Mouse (Mus musculus) limb, embryonic 14.5 days (tissue): ENCODE measurements around the gene Arhgap11a. TPM values are rescaled to one million over a fixed set of nuclear protein-coding genes. Genes with fewer than 3 reads are reported as not detected.
A peak's percentile ranks its signal among the peaks of the same experiment; 100 is the strongest.

Experiments
- ATAC-seq: fragments of 200-750 bp; cut with Nextera tagmentation; 2 replicates; pipeline ENCODE4 v1.8.0; 2017; ENCODE audit warnings: low read depth, moderate number of reproducible peaks, moderate TSS enrichment; ENCODE audit not compliant: low FRiP score
- DNase-seq: peaks from one replicate; pipeline ENCODE4 v3.0.0-alpha.2; 2015; ENCODE audit warnings: low spot score
- H3K27ac ChIP-seq: fragments of 300-500 bp; sonication (generic); replicated peaks from 2 replicates; pipeline ENCODE4 v1.5.1; 2014; ENCODE audit warnings: low read depth, mild to moderate bottlenecking, low read length, moderate library complexity, mixed read lengths
- H3K27me3 ChIP-seq: fragments of 300-500 bp; sonication (generic); 2 replicates; pipeline ENCODE4 v1.6.1; 2014; ENCODE audit warnings: low read length, mixed read lengths; ENCODE audit not compliant: control insufficient read depth, insufficient read depth
- H3K36me3 ChIP-seq: fragments of 300-500 bp; sonication (generic); 2 replicates; pipeline ENCODE4 v1.6.1; 2014; ENCODE audit warnings: mild to moderate bottlenecking, low read length, moderate library complexity, mixed read lengths; ENCODE audit not compliant: control insufficient read depth, insufficient read depth
- H3K4me1 ChIP-seq: fragments of 300-500 bp; sonication (generic); 2 replicates; pipeline ENCODE4 v1.6.1; 2014; ENCODE audit warnings: antibody characterized with exemption, low read length, mixed read lengths; ENCODE audit not compliant: control insufficient read depth, insufficient read depth
- H3K4me2 ChIP-seq: fragments of 300-500 bp; sonication (generic); replicated peaks from 2 replicates; pipeline ENCODE4 v1.6.1; 2014; ENCODE audit warnings: low read depth, mild to moderate bottlenecking, low read length, moderate library complexity; ENCODE audit not compliant: severe bottlenecking
- H3K4me3 ChIP-seq: fragments of 300-500 bp; sonication (generic); replicated peaks from 2 replicates; pipeline ENCODE4 v1.5.1; 2014; ENCODE audit warnings: low read length
- H3K9ac ChIP-seq: fragments of 300-500 bp; sonication (generic); 2 replicates; pipeline ENCODE4 v1.6.1; 2014; ENCODE audit warnings: mild to moderate bottlenecking, low read depth, low read length, moderate library complexity; ENCODE audit not compliant: severe bottlenecking
- H3K9me3 ChIP-seq: fragments of 300-500 bp; sonication (generic); 2 replicates; pipeline ENCODE4 v1.6.1; 2016; ENCODE audit warnings: low read length; ENCODE audit not compliant: control insufficient read depth
- POLR2A ChIP-seq: fragments of 200-500 bp; IDR thresholded peaks from 2 replicates; pipeline ENCODE4 v1.8.0; 2012; ENCODE audit warnings: inconsistent platforms, mild to moderate bottlenecking, moderate library complexity, borderline replicate concordance; ENCODE audit not compliant: insufficient read depth, insufficient read length; ENCODE audit errors: extremely low read depth
- WGBS: fragments of 180-500 bp; shearing (Covaris S2); extraction: QIAGEN DNeasy Blood & Tissue Kit; methylation state at CpG from one replicate; pipeline ENCODE4 v1.1.7; 2014; 5-methylcytosine and 5-hydroxymethylcytosine counted together
- polyA plus RNA-seq, 2 experiments: library from polyadenylated mRNA; depleted of rRNA in 1 of 2; stranded (reverse) in 1 of 2; unstranded in 1 of 2; fragments of >200 nt; fragmentation: Nextera tagmentation in 1 of 2; extraction: Ambion mirVana in 1 of 2; gene quantifications; 2 replicates each; pipeline versions ENCODE4 v1.2.1 to v1.2.3; 2012 to 2014

Arhgap11a gene
- polyA plus RNA-seq, 2 experiments: 4.2 to 23.5 TPM

- H3K4me3 ChIP-seq: no peak overlapping the region
- no peak for TF ChIP-seq POLR2A
- H3K4me1 ChIP-seq: no peaks in the 10 kb centered on the region
- ATAC-seq (no peak), DNase-seq (no peak)
- no peaks in the 10 kb centered on the region for H3K36me3 ChIP-seq
- 64% methylated on average over 14 of the region's 14 CpGs for WGBS
- no peaks in the 10 kb centered on the region for H3K9me3 ChIP-seq
- no peak overlapping the region for H3K4me2 ChIP-seq
- H3K27me3 ChIP-seq: no peaks in the 10 kb centered on the region
- no peak overlapping the region for H3K9ac ChIP-seq
- H3K27ac ChIP-seq: no peak overlapping the region
Observed at GRCm38 (mm10) chr2:113817681-113818606, 30.5 kb downstream of the Arhgap11a start.

GRCm38 (mm10) chr2:113807640-113808039 lies 40.8 kb downstream of the Arhgap11a start:
- H3K27ac ChIP-seq: no peak overlapping the region
- H3K27me3 ChIP-seq: no peaks in the 10 kb centered on the region
- WGBS: 17% methylated on average over 9 of the region's 9 CpGs
- no peaks in the 10 kb centered on the region for H3K4me1 ChIP-seq
- H3K9ac ChIP-seq: no peak overlapping the region
- H3K9me3 ChIP-seq: no peaks in the 10 kb centered on the region
- H3K36me3 ChIP-seq: no peaks in the 10 kb centered on the region
- no peak for TF ChIP-seq POLR2A
- no peak overlapping the region for H3K4me3 ChIP-seq
- 0 out of 2 replicates have a peak, but pooled peaks have one; percentile 26 for ATAC-seq
- H3K4me2 ChIP-seq: no peak overlapping the region
- peak; percentile 62 for DNase-seq

DNA sequence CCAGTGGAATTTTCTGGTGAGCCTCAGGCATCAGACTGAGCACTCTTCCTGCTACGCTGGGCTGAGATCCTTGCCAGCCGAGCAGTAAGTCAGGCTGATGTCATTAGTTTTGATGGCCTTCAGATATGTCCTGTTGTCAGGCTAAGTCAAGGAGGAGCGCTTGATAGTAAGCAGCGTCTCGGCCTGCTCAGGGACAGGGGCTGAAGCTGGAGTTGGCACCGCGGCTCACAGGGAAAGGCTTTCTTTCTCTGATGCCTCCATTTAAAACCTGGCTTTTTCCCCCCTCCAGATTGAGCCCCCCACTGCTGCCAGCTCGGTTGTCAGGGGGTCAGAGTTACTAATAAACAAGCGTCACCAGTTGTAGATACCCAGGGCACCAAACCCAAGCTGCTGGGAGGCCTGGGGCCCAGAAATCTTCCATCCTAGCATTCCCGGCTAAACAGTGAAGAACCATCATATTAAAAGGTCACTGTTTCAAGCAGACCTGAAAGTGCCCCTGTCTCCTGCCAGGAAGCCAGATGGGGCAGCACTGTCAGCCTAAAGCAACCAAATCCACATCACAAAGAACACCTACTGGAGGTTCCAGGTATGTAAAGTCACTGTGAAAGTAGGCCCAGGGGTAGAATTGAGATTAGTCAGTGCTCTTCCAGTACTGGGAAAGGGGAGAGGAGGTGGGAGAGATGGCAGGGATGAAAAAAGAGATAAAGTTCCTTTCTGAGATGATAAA lies 41.4 kb downstream of the Arhgap11a start:
- no peaks in the 10 kb centered on the region for H3K36me3 ChIP-seq
- H3K4me3 ChIP-seq: no peak overlapping the region
- no peaks in the 10 kb centered on the region for H3K9me3 ChIP-seq
- ATAC-seq: no peak
- DNase-seq: no peak
- no peak overlapping the region for H3K9ac ChIP-seq
- H3K4me1 ChIP-seq: no peaks in the 10 kb centered on the region
- H3K27me3 ChIP-seq: no peaks in the 10 kb centered on the region
- H3K4me2 ChIP-seq: no peak overlapping the region
- H3K27ac ChIP-seq: no peak overlapping the region
- 64% methylated on average over 10 of the region's 10 CpGs for WGBS
- no peak for TF ChIP-seq POLR2A

DNA sequence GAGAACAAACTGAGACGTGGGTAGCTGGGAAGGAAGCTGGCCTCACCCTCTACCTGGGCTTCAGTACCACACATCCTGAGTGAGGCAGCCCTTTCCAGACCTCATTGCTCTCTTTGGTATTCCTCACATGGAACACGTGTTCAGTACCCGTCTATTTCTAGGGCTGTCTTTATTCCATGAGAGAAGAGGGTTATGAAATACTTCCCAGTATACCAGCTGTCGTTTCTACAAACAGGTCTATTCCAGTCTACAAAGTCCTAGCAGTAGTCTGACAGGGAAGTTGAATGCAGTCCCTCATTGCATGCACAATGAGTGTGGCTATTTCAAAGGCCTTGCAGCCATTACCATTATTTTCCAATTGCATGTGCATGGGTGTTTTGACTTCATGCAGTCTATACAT lies 42.7 kb downstream of the Arhgap11a start:
- no peaks in the 10 kb centered on the region for H3K9me3 ChIP-seq

GRCm38 (mm10) chr2:113803753-113804152 lies 44.7 kb downstream of the Arhgap11a start:
- Histone ChIP-seq H3K4me1 (no peaks in the 10 kb centered on the region), H3K9ac (no peak overlapping the region), H3K9me3 (no peaks in the 10 kb centered on the region), H3K27me3 (no peaks in the 10 kb centered on the region), H3K36me3 (no peaks in the 10 kb centered on the region), H3K4me2 (no peak overlapping the region), H3K4me3 (no peak overlapping the region), H3K27ac (no peak overlapping the region)
- ATAC-seq (no peak), DNase-seq (no peak)
- WGBS: 19% methylated on average over 1 of the region's 1 CpGs
- no peak for TF ChIP-seq POLR2A

More for the DNA sequence above, 42.7 kb downstream of the Arhgap11a start:
- ATAC-seq: no peak
- Histone ChIP-seq H3K27ac (no peak overlapping the region), H3K4me3 (no peak overlapping the region), H3K4me1 (no peaks in the 10 kb centered on the region), H3K36me3 (no peaks in the 10 kb centered on the region), H3K9ac (no peak overlapping the region), H3K27me3 (no peaks in the 10 kb centered on the region), H3K4me2 (no peak overlapping the region)
- no peak for TF ChIP-seq POLR2A
- 83% methylated on average over 4 of the region's 4 CpGs for WGBS
- DNase-seq: no peak
